Mouse (Mus musculus): Measurements from ENCODE around the gene Mast1. TPM values are rescaled to one million over a fixed set of nuclear protein-coding genes. Genes with fewer than 3 reads are reported as not detected.

Mast1 gene
- polyA plus RNA-seq, 1 experiment from 2014 or later, result 59.1 TPM

DNA sequence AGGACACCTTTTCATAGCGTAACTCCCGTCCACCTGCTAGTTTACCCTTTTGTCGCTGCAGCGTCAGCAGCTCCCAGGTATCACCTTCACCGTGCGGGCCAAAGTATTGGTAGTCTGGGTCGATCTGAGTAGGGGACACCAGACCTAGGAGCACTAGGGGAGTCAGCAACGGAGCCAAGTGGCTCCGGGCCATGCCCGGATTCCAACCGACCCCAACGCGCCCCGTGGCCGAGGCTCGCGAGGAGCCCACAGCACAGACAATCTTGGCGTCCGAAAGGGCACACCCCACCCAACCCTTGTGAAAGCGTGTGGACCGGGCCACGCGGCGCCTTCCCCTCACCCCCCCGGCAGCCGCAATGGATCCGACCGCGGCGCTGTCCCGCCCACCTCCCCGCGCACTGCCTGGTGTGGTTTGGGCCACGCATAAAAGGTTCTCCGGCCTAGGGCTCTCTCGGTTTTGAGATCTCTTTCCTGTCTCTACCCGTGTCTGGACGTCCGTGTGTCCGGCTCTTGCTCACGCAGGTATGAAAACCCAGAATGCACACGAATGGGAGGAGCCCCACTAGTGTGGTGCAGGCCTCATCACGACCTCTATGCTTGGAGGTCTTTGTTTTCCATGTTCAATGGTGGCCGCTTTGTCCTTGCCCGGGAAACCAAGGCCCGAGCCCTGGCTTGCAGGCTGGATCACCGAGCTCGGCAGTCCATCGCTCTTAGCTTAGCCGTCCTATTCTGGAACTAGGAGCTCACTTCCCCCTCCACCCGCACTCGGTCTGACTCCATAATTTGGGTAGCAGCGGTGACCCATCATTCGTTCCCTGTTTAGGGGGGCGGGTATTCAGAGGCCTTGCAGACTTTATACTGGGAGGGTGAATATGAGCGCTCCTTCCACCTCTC, 32.3 kb upstream of the Mast1 start, which contains the start of the genes Gm49661, Prdx2 and Rnaseh2a:
Gm49661 (minus strand) TSS at position 193 of the 894 bp plus-strand sequence.
Prdx2 (plus strand) TSS at position 347 of the 894 bp plus-strand sequence.
Rnaseh2a (minus strand) TSS at position 527 of the 894 bp plus-strand sequence.
- peaks cover 35% of the 10 kb centered on the region for H3K36me3 ChIP-seq
- peak within 1 kb of the TSS; percentile 90 for H3K9ac ChIP-seq
- peak; percentile 77 for ATAC-seq (ENCODE audit: low FRiP score)
- H3K9me3 ChIP-seq, result no peaks in the 10 kb centered on the region
- under 1% methylated on average over 56 of the region's 56 CpGs for WGBS
- H3K27ac ChIP-seq, result peak within 1 kb of the TSS; percentile 91
- H3K4me3 ChIP-seq, result peak within 1 kb of the TSS; percentile 74
- peak within 1 kb of the TSS; percentile 98 for H3K4me2 ChIP-seq
- H3K27me3 ChIP-seq, result no peaks in the 10 kb centered on the region
- H3K4me1 ChIP-seq (replicated peaks), result peaks cover 56% of the 10 kb centered on the region

DNA sequence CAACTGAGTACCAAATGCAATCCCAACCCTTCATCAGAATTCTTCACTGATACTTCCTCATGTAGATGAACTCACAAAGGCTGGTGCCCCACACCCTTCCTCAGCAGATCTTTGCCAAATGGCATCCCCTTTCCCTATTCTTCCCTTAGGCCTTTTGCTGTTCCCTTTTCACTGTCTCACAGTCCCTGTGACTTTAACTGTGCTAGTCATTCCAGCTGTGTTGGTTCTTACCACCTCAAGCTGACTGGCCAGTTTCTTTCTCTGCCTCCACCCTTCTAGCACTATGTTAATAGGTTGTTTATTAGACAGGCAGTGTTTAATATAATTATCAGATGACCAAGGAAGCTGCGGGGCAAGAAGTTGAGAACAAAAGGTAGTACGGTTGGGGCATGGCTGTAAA, 31.5 kb upstream of the Mast1 start:
- Histone ChIP-seq H3K4me2 (peak overlapping the region; percentile 98), H3K27me3 (no peaks in the 10 kb centered on the region), H3K36me3 (peaks cover 30% of the 10 kb centered on the region), H3K4me1 (replicated peaks) (peaks cover 50% of the 10 kb centered on the region), H3K27ac (peak overlapping the region; percentile 91), H3K9me3 (no peaks in the 10 kb centered on the region), H3K9ac (peak overlapping the region; percentile 90), H3K4me3 (peak overlapping the region; percentile 74)
- WGBS, result 13% methylated on average over 2 of the region's 2 CpGs
- no peak for ATAC-seq (ENCODE audit: low FRiP score)

DNA sequence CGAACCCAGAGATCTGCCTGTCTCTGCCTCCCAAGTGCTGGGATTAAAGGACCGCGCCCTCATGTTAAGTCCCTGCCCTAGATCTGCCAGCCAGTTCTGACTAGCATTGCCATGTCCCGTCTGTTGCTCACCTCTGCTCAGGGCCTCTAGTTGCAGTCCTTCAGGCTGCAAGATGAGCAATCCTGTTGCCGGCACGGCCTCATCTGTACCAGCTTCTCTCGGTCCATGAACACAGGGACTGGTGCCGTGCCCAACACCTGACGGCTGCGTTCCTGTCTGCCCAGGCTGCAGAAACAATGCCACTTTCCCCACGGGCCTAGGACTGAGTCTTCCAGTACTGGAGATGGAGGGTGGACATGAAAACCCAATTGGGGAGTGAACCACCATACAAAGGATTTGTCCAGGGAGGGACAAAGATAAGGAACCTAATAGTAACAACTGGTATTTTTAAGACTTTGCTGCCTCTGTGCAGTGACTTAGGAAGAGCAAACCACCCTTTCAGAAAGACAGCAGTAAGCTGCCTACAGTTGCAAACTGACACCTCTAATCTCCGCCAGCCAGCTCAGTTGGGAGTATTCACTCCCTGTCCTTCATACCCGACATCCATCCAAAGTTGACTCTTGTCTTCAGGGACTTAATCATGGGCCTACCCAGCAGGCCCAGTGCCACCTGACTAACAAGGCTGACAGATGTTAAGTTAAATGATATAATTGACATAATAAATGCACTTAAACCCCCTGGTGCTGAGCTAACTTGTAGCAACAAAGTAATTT, 30.6 kb upstream of the Mast1 start:
- 90% methylated on average over 13 of the region's 13 CpGs for WGBS
- no peak overlapping the region for H3K9ac ChIP-seq
- H3K9me3 ChIP-seq, result no peaks in the 10 kb centered on the region
- no peak overlapping the region for H3K4me3 ChIP-seq
- no peak for ATAC-seq (ENCODE audit: low FRiP score)
- H3K4me2 ChIP-seq, result no peak overlapping the region
- peaks cover 50% of the 10 kb centered on the region for H3K4me1 ChIP-seq (replicated peaks)
- no peaks in the 10 kb centered on the region for H3K27me3 ChIP-seq
- peaks cover 21% of the 10 kb centered on the region for H3K36me3 ChIP-seq
- no peak overlapping the region for H3K27ac ChIP-seq

DNA sequence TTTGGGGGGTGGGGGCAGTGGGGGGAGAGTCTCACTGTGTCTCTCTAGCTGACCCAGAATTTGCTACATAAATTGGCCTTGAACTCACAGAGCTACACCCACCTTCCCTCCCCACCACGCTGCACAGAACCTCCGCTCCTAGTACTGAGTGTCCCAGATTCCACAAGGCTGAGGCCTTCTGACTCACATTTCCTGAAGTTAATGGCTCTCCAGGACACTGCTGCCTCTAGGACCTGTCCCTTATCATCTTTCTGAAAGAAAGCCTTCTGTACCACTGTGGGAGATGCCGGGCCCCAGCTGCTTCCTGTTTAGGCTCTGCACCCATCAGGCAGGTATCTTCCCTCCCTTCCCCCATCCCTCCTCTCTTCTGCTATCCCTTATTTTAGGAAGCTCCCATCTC, 29.4 kb upstream of the Mast1 start:
- Histone ChIP-seq H3K27ac (no peak overlapping the region), H3K4me1 (replicated peaks) (peaks cover 46% of the 10 kb centered on the region), H3K9ac (no peak overlapping the region), H3K4me3 (peak overlapping the region; percentile 62; the same call in 1 of the 2 replicates), H3K9me3 (no peaks in the 10 kb centered on the region), H3K4me2 (peak overlapping the region; percentile 92), H3K36me3 (peaks cover 10% of the 10 kb centered on the region), H3K27me3 (no peaks in the 10 kb centered on the region)
- no peak for ATAC-seq (ENCODE audit: low FRiP score)
- WGBS, result 58% methylated on average over 3 of the region's 3 CpGs

DNA sequence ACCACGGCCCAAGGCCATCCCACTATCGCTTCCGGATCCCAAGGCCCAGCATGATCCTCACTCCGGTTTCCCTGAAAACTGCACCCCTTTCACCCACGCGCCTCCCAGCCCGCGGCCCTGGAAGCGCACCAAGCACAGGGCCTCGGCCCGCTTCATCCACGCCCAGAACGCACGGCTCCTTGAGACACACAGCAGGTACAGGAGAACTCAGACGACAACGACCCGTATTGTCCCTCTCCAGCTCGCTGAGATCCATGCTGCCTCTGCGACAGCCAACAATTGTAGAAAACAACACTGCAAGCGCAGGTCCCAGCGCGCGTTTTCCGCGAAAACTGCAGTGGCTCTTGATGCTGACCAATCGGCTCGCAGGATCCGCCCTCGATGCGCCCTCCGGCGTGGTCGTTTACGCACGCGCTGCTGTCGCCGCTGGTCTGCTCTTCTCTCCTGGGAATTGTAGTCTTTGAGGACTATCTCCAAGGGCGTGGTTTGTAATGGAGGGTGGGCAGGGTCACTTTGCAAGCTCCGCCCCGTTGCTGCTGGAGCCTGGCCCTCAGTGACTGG, 28.7 kb upstream of the Mast1 start:
- Histone ChIP-seq H3K9ac (peak overlapping the region; percentile 80), H3K27me3 (no peaks in the 10 kb centered on the region), H3K4me2 (peak overlapping the region; percentile 92), H3K4me1 (replicated peaks) (peaks cover 38% of the 10 kb centered on the region), H3K4me3 (peak overlapping the region; percentile 62), H3K9me3 (no peaks in the 10 kb centered on the region), H3K36me3 (peaks cover 5% of the 10 kb centered on the region), H3K27ac (peak overlapping the region; percentile 70)
- under 1% methylated on average over 41 of the region's 41 CpGs for WGBS
- peak; percentile 77 for ATAC-seq (ENCODE audit: low FRiP score)

DNA sequence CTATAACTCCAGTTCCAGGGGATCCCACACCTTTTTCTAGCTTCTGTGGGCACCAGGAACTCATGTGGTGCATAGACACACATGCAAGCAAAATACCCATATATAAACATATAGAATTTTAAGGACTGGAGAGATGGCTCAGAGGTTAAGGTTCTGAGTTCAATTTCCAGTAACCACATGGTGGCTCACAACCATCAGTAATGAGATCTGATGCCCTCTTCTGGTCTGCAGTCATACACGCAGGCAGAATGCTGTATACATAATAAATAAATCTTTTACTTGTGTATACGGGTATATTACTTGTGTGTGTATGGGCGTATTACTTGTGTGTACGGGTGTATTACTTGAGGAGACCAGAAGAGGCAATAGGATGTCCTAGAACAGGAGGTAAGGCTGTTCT, 26.8 kb upstream of the Mast1 start:
- H3K4me1 ChIP-seq (replicated peaks), result peaks cover 32% of the 10 kb centered on the region
- no peaks in the 10 kb centered on the region for H3K27me3 ChIP-seq
- no peak overlapping the region for H3K27ac ChIP-seq
- no peak overlapping the region for H3K9ac ChIP-seq
- H3K36me3 ChIP-seq, result peaks cover 10% of the 10 kb centered on the region
- H3K4me2 ChIP-seq, result no peak overlapping the region
- H3K4me3 ChIP-seq, result no peak overlapping the region
- no peaks in the 10 kb centered on the region for H3K9me3 ChIP-seq
- no peak for ATAC-seq (ENCODE audit: low FRiP score)
- WGBS, result 92% methylated on average over 4 of the region's 4 CpGs

GRCm38 (mm10) chr8:84959811-84960210, 22.7 kb upstream of the Mast1 start:
- ATAC-seq (ENCODE audit: low FRiP score), result no peak
- no peak overlapping the region for H3K4me2 ChIP-seq
- peaks cover under 1% of the 10 kb centered on the region for H3K4me1 ChIP-seq (replicated peaks)
- no peak overlapping the region for H3K9ac ChIP-seq
- no peaks in the 10 kb centered on the region for H3K9me3 ChIP-seq
- WGBS, result 92% methylated on average over 7 of the region's 7 CpGs
- no peak overlapping the region for H3K4me3 ChIP-seq
- peaks cover 23% of the 10 kb centered on the region for H3K36me3 ChIP-seq
- H3K27ac ChIP-seq, result no peak overlapping the region
- 0 out of 2 replicates have a peak, but pooled peaks cover 2% of the 10 kb centered on the region for H3K27me3 ChIP-seq

GRCm38 (mm10) chr8:84956768-84957167, 19.6 kb upstream of the Mast1 start:
- WGBS, result 54% methylated on average over 2 of the region's 2 CpGs
- Histone ChIP-seq H3K9ac (no peak overlapping the region), H3K4me2 (no peak overlapping the region), H3K9me3 (no peaks in the 10 kb centered on the region), H3K4me3 (no peak overlapping the region), H3K27ac (no peak overlapping the region), H3K36me3 (peaks cover 23% of the 10 kb centered on the region), H3K27me3 (peaks cover 24% of the 10 kb centered on the region), H3K4me1 (replicated peaks) (no peaks in the 10 kb centered on the region)
- no peak for ATAC-seq (ENCODE audit: low FRiP score)

DNA sequence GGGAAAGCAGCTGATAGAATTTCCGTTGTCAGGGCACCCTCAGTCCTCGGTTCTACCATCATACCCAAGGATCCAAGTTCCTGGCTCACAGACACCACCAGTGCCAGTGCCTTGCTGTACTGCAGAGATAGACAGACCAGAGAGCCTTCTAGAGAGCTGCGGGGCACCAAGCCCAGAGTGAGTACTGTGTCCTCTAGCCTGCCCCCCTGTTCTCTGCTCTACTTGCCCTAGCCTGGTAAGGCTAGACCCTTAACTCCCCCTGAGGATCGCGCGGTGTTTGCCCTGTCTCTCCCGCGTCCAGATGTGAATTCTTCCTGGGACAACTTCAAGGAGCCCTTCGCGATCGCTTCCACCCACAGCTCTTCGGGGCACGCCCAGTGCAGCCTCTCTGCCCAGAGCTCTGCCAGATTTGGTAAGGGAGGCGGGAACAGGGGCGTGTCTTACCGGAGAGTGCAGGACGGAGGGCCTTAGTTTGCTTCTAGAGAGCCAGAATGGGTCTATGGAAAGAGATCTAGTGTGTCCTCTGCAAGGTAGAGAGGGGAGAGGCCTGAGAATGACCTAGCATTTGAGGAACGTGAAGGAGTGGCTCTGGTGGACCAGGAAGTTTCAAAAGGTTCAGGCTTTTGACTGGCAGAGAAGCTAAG, 15.6 kb upstream of the Mast1 start:
- no peak overlapping the region for H3K4me2 ChIP-seq
- H3K36me3 ChIP-seq, result peaks cover 6% of the 10 kb centered on the region
- no peak overlapping the region for H3K27ac ChIP-seq
- no peak for ATAC-seq (ENCODE audit: low FRiP score)
- WGBS, result 9% methylated on average over 18 of the region's 18 CpGs
- no peak overlapping the region for H3K4me3 ChIP-seq
- no peak overlapping the region for H3K9ac ChIP-seq
- peaks cover 57% of the 10 kb centered on the region for H3K27me3 ChIP-seq
- H3K4me1 ChIP-seq (replicated peaks), result no peaks in the 10 kb centered on the region
- H3K9me3 ChIP-seq, result no peaks in the 10 kb centered on the region

DNA sequence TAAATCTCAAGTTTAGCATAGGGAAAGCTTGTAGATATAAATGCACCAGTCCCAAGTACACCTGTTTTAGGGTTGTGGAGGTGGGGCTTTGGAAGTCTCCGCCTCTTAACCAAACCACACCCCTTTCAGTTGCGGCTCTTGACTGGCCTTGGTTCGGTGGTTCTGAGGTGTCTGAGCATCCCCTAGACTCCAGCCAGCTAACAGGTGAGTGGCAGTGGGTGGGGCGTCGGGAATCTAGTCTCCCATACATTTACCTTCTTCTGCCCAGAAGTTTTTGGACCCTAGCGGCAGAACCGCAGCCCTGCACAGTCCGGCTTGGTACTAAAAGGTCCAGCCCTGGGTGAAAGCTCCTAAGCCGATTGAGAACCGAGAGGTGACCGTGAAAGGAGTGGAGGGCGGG, 12.6 kb upstream of the Mast1 start:
- Histone ChIP-seq H3K9me3 (no peaks in the 10 kb centered on the region), H3K4me3 (no peak overlapping the region), H3K4me2 (no peak overlapping the region), H3K36me3 (no peaks in the 10 kb centered on the region), H3K27me3 (peaks cover 79% of the 10 kb centered on the region), H3K4me1 (replicated peaks) (peaks cover 24% of the 10 kb centered on the region), H3K27ac (no peak overlapping the region), H3K9ac (no peak overlapping the region)
- ATAC-seq (ENCODE audit: low FRiP score), result no peak
- 21% methylated on average over 12 of the region's 12 CpGs for WGBS

DNA sequence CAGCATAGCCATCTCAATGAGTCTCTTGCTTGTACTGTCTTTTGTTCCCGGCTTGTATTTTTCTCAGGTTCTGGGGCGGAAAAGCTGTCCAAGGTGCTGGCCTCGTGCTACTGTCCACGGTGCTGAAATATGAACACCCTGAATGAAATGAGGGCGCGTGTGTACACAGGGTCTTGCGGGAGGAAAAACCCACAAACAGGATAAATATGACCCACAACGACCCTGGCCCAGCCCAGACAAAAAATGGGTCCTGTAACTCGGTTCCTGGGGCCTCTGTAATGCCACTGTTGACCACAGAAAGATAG, 10.0 kb upstream of the Mast1 start:
- ATAC-seq (ENCODE audit: low FRiP score), result no peak
- peaks cover 35% of the 10 kb centered on the region for H3K4me1 ChIP-seq (replicated peaks)
- H3K36me3 ChIP-seq, result no peaks in the 10 kb centered on the region
- peak overlapping the region; percentile 63 for H3K4me3 ChIP-seq
- no peak overlapping the region for H3K27ac ChIP-seq
- no peaks in the 10 kb centered on the region for H3K9me3 ChIP-seq
- 0 out of 2 replicates have a peak overlapping the region, but pooled peaks have one; percentile 82 for H3K9ac ChIP-seq
- WGBS, result 21% methylated on average over 9 of the region's 9 CpGs
- peak overlapping the region; percentile 80 for H3K4me2 ChIP-seq
- H3K27me3 ChIP-seq, result peaks cover 82% of the 10 kb centered on the region
